Mouse (Mus musculus) layer of hippocampus, postnatal 10 days (tissue): ENCODE measurements at regions not wholly inside any gene's neighbourhood (a gene's known extent, or its start where the extent isn't known, plus 50 kb on each side); places are given as distances from the start of the nearest gene placed in this dataset.
"Not testable (repeated sequence)": the region's sequence is repeated elsewhere in the genome, so short reads cannot be mapped to it uniquely, and the experiment has no call there.

Source experiments
- DNase-seq, 2 experiments: peaks; one replicate each; pipeline ENCODE4 v3.0.0; 2021; ENCODE audit warnings: low spot score in 2 of 2

DNA sequence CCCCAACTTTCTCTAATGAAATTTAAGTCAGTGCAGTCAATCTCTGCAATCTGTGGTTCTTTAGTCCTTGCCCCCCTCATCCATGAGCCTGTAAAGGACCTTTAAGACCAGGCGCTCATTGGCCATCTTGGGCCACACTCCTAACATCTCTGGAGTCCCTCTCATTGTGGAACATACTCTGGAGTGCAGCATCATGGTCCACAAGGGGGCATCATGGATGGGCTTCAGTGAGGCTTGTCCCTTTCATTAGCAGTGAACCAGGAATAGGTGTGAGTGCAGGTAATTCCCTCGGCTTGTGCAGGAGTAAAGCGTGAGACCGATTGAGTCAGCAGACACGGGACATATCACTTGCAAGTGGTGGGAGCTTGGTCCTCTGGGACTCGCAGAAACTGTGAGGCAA is 137.7 kb downstream of the Sall1 start:
- DNase-seq: no peak

DNA sequence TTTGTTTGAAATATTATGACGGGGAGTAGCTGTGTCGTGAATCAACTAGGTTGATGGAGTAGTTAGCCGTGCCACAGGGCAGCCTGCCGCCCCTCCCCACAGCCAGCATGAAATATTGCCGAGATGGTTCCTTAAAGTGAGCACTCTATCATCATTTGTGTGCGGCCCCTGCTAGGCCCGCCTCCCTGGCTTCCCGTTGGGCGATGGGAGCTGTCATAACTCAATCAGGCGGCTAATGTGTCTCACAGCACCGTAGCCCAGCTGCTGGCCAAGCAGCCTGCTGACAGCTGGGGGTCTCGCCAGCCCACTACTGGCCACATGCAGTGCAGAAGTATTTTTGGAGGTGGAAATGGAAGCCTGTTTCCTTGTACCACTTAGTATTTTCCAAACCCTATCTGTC is 140.9 kb downstream of the Sall1 start:
- no peak for DNase-seq

DNA sequence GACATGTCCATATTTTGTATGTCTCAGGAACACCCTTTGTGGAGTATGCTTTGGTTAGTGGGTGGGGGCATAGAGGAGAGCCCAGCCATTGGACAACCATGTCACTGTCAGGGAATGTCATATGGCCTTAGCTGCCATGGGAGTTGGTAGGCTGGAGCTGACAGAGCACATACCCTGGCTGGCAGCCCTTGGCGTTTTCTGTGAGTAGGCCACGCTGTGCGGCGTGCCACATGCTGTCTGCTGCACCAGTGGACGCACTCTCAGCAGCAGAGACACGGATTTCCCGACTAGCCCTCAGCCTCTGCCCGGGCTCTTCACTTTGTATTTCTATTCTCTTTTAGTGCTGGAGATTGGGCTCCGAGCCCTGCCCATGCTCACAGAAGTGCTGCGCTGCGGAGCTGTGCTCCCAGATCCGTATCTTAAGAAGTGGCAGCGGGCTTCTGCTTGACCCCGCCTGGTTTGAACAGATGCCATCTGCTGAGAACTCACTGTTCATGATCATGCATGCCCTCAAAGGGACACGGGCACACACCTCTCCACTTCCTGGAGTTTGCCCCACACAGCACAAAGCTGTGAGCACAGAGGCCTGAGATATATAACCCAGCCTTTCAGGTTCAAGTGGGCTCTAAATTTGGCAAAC is 160.1 kb downstream of the Sall1 start:
- peak in 1 of 2 experiments; percentile 8 for DNase-seq

DNA sequence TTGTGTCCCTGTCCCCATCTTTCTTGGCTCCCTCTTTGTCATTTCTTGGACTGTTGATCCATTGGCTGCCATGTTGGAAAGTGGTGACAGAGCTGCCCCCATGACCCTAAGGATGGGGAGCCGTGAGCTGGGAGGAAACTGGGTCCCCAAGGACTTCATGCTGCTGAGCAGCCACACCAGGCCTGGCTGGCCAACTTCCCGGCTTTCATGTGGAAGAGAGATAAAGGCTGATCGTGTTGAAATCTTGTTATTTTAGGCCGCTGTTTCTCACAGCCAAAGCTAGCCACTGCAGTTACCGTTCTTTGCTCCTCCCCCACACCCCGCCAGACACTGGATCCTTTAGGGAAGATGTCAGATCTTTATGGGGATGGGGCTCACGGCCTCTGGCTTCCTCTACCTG is 164.1 kb downstream of the Sall1 start:
- DNase-seq: peak in 1 of 2 experiments; percentile 11

DNA sequence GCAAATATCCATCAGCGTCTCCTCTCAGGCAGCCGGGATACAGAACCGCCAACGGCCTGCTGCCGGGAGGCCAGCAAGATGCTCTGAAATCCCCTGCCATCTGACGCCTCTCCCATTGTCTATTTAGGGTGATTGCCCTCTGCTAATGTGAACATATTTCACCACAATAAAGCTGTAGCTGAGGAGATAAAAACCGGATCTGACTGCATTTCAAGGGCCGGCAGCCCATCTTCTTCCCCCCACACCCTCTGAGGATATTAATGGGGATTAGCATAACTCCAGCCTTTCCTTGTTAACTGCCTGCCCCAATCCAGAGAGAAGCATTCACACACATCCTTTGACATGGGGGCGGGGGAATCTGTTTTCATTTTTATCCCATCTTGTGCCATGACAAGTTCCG is 166.0 kb downstream of the Sall1 start:
- DNase-seq: no peak

DNA sequence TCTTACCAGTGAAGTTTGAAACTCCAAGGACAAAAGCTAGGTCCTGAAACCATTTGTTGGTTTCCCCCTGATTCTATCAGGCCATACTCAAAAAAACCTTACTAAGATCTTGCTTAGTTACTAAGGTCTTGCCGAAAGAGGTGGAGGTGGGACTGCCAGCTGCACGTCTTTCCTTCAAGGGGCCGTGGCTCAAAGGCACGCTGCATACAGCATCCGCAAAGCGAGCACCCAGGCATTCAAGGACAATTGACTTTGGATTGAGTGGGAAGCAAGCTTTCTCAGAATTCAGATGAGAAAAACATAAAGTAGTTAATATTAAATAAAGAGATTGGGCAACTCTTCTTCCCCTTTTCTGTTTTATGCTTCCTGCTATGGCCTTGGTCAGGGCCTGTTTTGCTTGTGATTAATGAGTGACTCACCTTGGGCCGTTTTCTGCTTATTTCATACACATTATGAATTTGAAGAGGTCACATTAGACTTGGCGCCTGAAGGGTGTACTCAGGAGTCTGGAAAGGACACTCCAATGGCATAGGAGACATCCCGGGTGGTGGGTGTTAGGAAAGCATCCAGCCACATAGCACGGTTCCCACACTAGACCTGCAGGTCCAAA is 166.1 kb downstream of the Cyld start:
- DNase-seq: no peak

DNA sequence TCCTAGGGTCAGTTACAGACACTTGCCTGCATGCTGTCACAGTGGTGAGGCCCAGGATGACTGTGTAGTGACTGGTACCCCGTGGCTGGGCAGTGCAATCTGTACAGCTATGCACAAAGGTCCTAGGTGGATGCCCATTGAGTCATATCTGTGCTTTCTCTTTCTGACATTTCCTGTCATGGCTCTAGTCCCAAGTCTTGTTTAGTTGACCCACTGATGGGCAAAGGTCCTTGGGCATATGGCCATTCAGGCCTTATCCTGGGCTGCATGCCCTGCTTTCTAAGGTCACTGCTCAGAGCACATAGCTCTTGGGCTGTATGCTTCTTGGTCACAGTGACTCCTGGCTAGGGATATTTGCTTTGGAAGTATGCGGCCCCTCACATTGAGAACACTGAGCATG is 160.4 kb downstream of the Cyld start:
- DNase-seq: no peak

DNA sequence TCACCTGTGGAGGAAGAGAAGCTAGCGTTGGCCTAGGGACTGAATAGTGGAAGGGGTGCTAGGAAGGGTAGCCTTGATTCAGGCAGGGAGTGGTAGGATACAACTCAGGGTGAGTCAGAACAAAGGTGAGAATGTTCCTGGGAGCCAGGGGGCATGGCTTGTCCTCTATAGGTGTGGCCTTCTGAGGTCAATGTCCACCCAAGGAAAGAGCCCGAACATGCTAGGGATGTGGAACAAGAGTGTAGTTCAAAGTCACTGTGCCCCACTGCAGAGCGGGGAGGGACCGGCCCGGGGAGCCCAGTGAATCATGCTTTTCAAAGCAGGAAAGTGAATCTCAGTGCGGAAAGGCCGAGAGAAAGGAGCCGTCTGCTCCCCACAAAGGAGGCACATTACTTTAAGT is 156.4 kb downstream of the Cyld start:
- DNase-seq: no peak

DNA sequence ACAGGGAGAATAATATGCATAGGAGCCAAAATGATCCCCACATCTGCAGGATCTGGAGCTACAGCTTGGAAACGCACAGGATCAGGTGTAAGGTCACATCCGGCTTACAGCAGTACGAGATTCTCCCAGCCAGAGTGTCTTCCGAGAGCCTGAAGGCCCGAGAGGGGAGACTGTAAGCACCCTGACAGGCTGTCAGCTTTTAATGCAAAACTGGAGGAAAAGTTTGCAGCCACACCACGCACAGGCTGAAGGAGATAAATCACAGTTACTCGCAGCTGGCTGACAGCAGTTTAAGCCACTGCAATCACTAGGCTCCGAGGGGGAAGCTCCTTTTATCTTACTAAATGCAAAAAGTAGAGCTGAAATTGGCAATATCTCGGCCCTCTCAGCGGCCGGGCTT is 149.1 kb downstream of the Cyld start:
- no peak for DNase-seq

DNA sequence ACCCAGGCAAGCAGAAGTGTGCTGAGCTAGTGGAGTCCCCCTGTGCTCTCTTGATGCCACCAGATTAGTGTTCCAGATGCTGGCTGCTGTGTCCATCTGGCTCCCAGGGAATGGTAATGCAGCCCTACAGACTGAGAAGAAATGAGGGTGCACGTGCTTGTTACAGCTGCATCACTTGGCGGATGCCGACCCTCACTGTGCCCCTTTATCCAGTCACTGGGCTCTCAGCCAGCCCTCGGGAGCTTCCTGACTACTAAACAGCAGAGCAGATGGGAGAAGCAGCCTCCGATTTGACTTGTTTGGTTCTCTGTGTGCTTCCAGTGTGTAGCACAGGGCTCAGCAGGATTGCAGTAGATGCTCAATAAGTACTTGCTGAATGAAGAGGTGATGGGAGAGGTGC is 147.5 kb downstream of the Cyld start:
- DNase-seq: peak; percentile 70 to 76

DNA sequence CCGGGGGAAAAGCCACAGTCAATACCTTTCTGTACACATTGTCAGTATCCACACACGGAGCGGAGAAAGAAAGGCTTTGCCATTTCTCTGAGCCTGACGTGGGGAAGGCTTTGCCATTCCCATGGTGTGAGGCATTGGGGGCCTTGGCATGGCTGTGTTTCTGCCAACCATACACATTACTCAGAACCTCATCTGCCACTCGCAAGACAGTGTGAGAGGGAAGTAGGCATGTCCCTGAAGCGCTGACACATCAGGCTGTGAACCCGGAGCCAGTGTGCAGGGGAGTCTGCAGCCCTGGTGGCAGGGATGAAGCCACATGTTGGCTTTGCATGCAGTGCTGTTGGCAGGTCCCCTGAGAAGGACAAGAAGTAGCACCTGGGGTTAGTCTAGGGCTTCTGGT is 145.6 kb downstream of the Cyld start:
- DNase-seq: no peak

DNA sequence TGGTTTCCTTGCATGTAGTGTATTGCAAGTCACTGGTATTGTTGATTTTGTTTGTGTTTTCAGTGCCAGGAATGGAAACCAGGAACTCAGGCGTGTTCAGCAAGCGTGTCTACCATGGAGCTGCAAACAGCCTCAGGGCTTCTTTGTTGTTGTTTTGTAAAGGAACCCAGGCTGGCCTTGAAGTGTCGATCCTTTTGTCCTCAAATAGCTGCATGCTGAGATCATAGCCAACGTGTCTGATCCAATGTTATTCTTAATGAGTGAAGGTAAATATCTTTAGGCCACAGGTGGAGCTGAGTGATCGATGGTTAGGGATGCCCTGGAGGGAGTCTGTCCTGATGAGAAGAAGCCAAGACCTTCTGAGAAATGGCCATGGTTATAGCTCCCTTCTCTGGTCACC is 143.3 kb downstream of the Cyld start:
- DNase-seq: no peak

DNA sequence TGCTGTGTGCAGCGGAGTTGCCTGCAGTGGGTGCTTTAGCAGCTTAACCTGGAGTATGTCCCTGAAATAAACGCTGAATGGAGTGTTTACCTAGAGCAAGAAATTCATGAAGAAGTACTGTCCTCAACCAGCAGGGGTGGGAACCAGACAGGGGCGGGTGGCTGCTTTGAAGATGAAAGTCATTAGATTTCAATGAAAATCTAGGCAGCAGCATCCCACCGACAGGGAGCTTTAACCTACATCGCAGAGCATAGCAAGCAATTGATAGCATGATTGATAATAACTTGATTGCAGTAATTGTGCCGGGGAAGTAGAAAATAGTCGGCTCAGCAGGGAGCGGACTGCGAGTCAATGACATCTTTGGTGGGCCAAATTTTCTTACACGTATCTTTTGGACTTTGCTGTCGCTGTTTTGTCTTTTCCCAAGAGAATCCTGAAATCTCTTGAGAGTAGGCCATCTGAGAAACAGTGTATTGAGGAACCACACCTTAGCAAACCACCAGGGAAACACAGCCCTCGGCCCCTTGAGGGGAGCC is 139.0 kb downstream of the Cyld start:
- no peak for DNase-seq

DNA sequence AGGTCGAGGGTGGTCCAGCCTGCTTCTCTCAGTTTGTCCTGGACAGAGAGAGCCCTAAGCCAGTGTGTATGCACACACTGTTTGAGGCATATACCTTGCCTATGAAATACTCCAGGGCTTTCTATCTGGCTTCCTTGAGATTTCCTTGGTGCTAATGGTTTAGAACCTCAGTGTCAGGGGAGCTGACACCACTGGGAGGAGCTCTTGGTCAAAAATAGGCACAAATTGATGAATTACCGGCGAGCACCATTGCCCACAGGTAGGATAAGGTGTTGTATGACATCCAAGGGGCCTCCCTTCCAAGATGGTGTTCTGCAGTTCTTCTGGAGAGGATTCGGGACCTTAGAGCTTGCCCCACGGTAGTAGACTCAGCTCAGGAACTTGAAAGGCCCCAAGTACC is 129.0 kb downstream of the Cyld start:
- DNase-seq: no peak

DNA sequence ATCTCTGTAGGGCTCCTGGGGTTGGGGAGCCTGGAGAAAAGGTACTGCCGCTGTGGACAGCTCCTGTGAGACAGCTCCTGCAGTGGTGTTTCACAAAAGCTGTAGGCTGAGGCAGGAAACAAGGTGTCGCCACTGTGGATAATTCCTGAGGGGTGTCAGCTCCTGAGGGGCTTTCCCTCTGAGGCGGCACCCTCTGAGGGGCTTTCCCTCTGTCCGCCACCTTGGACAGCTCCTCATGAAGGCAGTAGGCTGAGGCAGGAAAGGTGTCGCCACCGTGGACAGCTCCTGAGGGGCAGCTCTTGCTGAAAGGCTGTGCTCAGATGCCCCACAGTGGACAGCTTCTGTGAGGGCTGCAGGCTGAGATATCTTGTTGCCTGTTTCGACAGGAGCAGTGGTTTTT is 127.1 kb downstream of the Cyld start:
- DNase-seq: no peak

DNA sequence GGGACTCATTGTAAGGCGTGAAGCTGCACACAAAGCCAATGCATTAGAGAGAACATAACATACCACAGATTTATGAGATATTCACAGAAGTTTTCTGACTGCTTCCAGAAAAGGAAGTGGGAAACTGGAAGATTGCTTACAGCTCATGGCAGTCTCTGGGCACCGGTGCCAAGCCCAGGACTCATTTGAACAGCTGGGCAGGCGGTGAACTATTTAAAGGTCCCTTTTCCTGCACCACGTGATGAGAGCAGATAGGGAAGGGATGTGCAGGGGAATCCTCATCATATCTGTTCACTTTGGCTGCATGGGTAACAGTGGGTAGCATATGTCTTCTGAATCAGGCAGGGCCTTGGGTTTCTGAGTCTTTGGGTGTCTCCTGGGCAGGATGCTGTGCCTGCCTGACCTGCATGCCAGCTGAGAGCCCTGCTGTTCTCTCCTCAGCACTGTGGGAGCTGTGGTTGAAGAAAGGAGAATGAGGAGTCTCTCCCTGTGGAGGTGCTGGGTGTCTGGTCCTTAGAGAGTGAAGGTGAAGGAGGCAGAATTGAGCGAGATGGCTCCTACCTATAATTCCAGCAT is 123.5 kb downstream of the Cyld start:
- no peak for DNase-seq

DNA sequence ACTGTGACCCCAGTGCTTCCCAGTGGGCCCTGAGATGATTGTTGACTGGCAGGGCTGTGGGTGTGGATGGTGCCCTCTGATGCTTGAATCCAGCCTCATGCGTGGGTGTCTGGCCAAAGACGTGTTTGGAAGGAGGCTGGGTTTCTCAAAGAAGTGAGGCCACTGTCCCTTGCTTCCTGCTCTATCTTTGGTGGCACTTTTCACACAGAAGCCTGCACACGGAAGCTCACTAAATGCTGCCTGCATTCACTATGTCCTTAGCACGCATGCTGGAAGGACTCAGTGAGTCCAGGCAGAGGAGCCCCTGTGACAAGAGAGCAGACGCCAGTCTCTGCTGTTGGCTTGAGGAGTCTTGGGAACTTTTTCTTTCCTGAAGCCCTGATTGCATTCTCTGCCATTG is 119.6 kb downstream of the Cyld start:
- no peak for DNase-seq

DNA sequence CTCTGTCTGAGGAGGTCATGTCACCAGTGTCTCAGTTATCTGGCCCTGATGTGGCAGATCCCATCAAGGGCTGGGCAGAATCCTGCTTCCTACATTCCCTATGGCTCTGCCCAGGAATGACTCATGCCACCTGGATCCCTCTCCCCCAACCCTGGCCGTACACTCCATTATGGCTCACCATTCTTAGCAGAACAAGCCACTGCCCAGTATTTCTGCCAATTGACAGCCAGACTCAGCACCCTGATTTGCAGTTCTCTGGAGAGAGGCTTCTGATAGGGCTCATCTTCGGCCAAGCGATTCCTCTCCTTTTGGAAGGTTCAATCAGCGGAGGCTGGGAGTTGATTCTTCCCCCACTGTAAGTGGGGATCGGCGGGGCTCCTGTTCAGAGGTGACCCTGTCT is 117.4 kb downstream of the Cyld start:
- DNase-seq: no peak

DNA sequence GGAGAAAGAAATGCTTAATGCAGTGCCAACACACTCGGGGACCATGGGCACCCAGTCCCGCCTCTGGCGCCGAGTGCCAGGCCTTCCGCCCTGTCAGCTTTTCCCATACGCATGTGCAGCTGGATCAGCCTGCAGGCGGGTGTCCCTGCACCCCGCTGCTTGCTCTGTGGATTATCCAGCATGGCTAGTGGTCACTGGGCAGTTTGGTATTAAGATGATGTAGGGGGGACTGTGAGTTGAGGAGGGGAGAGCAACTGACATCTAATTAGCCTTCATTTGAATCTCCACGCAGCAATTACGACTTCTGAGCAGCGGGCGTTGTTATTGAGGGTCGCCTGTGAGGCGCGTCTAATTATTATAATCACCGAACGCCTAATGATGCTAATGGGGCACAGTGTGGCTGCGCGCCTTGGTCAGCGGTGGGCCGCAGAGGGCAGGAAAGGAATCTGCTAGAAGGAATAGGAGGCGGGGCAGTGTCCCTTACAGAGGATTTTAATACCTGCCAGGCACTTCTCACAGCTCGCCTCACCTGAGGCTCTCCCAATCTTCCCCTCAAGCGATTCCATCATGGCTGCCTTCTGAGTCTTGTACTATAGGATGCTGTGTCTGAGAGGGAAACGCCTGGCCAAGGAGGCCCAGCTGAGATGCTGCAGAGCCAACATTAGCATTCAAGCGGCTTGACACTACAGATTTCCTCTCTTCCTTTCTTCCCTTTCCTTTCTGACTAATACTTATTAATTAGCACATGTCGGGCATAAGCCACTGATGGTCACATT is 116.3 kb downstream of the Cyld start:
- DNase-seq: no peak

DNA sequence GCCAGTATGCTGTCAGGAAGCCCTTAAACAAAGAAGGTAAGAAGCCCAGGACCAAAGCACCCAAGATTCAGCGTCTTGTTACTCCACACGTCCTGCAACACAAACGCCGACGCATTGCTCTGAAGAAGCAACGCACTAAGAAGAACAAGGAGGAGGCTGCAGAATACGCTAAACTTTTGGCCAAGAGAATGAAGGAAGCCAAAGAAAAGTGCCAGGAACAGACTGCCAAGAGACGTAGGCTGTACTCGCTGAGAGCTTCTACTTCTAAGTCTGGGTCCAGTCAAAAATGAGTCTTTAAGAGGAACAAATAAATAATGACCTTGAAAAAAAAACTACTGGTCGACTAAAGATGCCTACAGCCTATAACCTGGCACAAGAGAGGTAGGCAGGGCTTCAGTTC is 110.0 kb downstream of the Cyld start:
- DNase-seq: not testable (repeated sequence)
